Mouse (Mus musculus) kidney, embryonic 14.5 days (tissue): Measurements from ENCODE around the gene Dusp23. TPM values are rescaled to one million over a fixed set of nuclear protein-coding genes. Genes with fewer than 3 reads are reported as not detected.

Source experiments
- ATAC-seq: fragments of 200-750 bp; cut with Nextera tagmentation; 2 replicates; pipeline ENCODE4 v1.8.0; 2017; ENCODE audit warnings: moderate number of reproducible peaks, mild to moderate bottlenecking, moderate TSS enrichment, moderate library complexity; ENCODE audit not compliant: low FRiP score, low TSS enrichment
- H3K27ac ChIP-seq: fragments of 300-500 bp; sonication (generic); 2 replicates; pipeline ENCODE4 v1.5.1; 2014; ENCODE audit warnings: low read depth, mild to moderate bottlenecking, low read length, moderate library complexity, mixed read lengths
- H3K27me3 ChIP-seq: fragments of 300-500 bp; sonication (generic); 2 replicates; pipeline ENCODE4 v1.6.1; 2014; ENCODE audit warnings: mild to moderate bottlenecking, low read length; ENCODE audit not compliant: control insufficient read depth, insufficient read depth
- H3K36me3 ChIP-seq: fragments of 300-500 bp; sonication (generic); 2 replicates; pipeline ENCODE4 v1.6.1; 2014; ENCODE audit warnings: low read length, mixed read lengths; ENCODE audit not compliant: control insufficient read depth, insufficient read depth
- H3K4me1 ChIP-seq: fragments of 300-500 bp; sonication (generic); 2 replicates; pipeline ENCODE4 v1.6.1; 2014; ENCODE audit warnings: low read length, mixed read lengths; ENCODE audit not compliant: control insufficient read depth, insufficient read depth
- H3K4me2 ChIP-seq: fragments of 300-500 bp; sonication (generic); replicated peaks from 2 replicates; pipeline ENCODE4 v1.6.1; 2014; ENCODE audit warnings: low read depth, mild to moderate bottlenecking, low read length
- H3K4me3 ChIP-seq: fragments of 300-500 bp; sonication (generic); 2 replicates; pipeline ENCODE4 v1.5.1; 2014; ENCODE audit warnings: mild to moderate bottlenecking, low read length
- H3K9ac ChIP-seq: fragments of 300-500 bp; sonication (generic); 2 replicates; pipeline ENCODE4 v1.6.1; 2014; ENCODE audit warnings: low read depth, mild to moderate bottlenecking, low read length, moderate library complexity
- H3K9me3 ChIP-seq: fragments of 300-500 bp; sonication (generic); 2 replicates; pipeline ENCODE4 v1.6.1; 2016; ENCODE audit warnings: low read length; ENCODE audit not compliant: control insufficient read depth
- WGBS: fragments of 180-500 bp; shearing (Covaris S2); extraction: QIAGEN DNeasy Blood & Tissue Kit; methylation state at CpG from one replicate; pipeline ENCODE4 v1.1.7; 2014; 5-methylcytosine and 5-hydroxymethylcytosine counted together
- polyA plus RNA-seq: library from polyadenylated mRNA; unstranded; fragments of >200 nt; fragmentation: Nextera tagmentation; extraction: Ambion mirVana; gene quantifications from 2 replicates; pipeline ENCODE4 v1.2.1, GENCODE M21; 2014

The Dusp23 gene
- polyA plus RNA-seq, 1 experiment from 2014 or later, result 17.0 TPM

- Histone ChIP-seq H3K9ac (no peak overlapping the region), H3K4me3 (no peak overlapping the region), H3K4me1 (peaks cover 9% of the 10 kb centered on the region; the same call in 1 of the 2 replicates), H3K9me3 (no peaks in the 10 kb centered on the region), H3K27me3 (no peaks in the 10 kb centered on the region), H3K4me2 (0 out of 2 replicates have a peak overlapping the region, but pooled peaks have one; percentile 5), H3K27ac (no peak overlapping the region), H3K36me3 (no peaks in the 10 kb centered on the region)
- ATAC-seq, result no peak
- WGBS, result 84% methylated on average over 5 of the region's 5 CpGs
Observed at GRCm38 (mm10) chr1:172631721-172632120, 1.0 kb downstream of the Dusp23 start.

- no peaks in the 10 kb centered on the region for H3K27me3 ChIP-seq
- no peaks in the 10 kb centered on the region for H3K36me3 ChIP-seq
- H3K4me1 ChIP-seq, result peaks cover 2% of the 10 kb centered on the region; the same call in 1 of the 2 replicates
- no peak overlapping the region for H3K4me2 ChIP-seq
- 62% methylated on average over 7 of the region's 7 CpGs for WGBS
- no peak overlapping the region for H3K27ac ChIP-seq
- no peak overlapping the region for H3K4me3 ChIP-seq
- no peaks in the 10 kb centered on the region for H3K9me3 ChIP-seq
- no peak overlapping the region for H3K9ac ChIP-seq
- no peak for ATAC-seq
Observed at GRCm38 (mm10) chr1:172629831-172630230, 2.9 kb downstream of the Dusp23 start.

- WGBS, result 94% methylated on average over 3 of the region's 3 CpGs
- H3K9ac ChIP-seq, result no peak overlapping the region
Observed at GRCm38 (mm10) chr1:172626306-172626705, 6.5 kb downstream of the Dusp23 start.

GRCm38 (mm10) chr1:172624081-172624480 is 8.7 kb downstream of the Dusp23 start:
- Histone ChIP-seq H3K4me1 (no peaks in the 10 kb centered on the region), H3K27ac (no peak overlapping the region), H3K4me3 (no peak overlapping the region), H3K9ac (no peak overlapping the region), H3K36me3 (no peaks in the 10 kb centered on the region), H3K27me3 (no peaks in the 10 kb centered on the region), H3K9me3 (no peaks in the 10 kb centered on the region), H3K4me2 (no peak overlapping the region)
- WGBS, result 67% methylated on average over 3 of the region's 3 CpGs
- ATAC-seq, result no peak

More at GRCm38 (mm10) chr1:172626306-172626705, 6.5 kb downstream of the Dusp23 start:
- Histone ChIP-seq H3K36me3 (no peaks in the 10 kb centered on the region), H3K9me3 (no peaks in the 10 kb centered on the region), H3K27ac (no peak overlapping the region), H3K4me1 (no peaks in the 10 kb centered on the region), H3K27me3 (no peaks in the 10 kb centered on the region), H3K4me3 (no peak overlapping the region), H3K4me2 (no peak overlapping the region)
- ATAC-seq, result no peak

- Histone ChIP-seq H3K9ac (no peak overlapping the region), H3K4me1 (no peaks in the 10 kb centered on the region), H3K27ac (no peak overlapping the region), H3K9me3 (no peaks in the 10 kb centered on the region), H3K36me3 (no peaks in the 10 kb centered on the region), H3K27me3 (no peaks in the 10 kb centered on the region), H3K4me2 (no peak overlapping the region), H3K4me3 (no peak overlapping the region)
- ATAC-seq, result no peak
- 62% methylated on average over 5 of the region's 5 CpGs for WGBS
Observed at GRCm38 (mm10) chr1:172623599-172623998, 9.2 kb downstream of the Dusp23 start.

- no peaks in the 10 kb centered on the region for H3K27me3 ChIP-seq
- H3K4me3 ChIP-seq, result no peak overlapping the region
- H3K9ac ChIP-seq, result no peak overlapping the region
- peak; percentile 46; the same call in 1 of the 2 replicates for ATAC-seq
- whole genome bisulfite sequencing, result 17% methylated on average over 7 of the region's 7 CpGs
- no peak overlapping the region for H3K4me2 ChIP-seq
- H3K27ac ChIP-seq, result no peak overlapping the region
- no peaks in the 10 kb centered on the region for H3K9me3 ChIP-seq
- H3K4me1 ChIP-seq, result peaks cover 13% of the 10 kb centered on the region; the same call in 1 of the 2 replicates
- no peaks in the 10 kb centered on the region for H3K36me3 ChIP-seq
Observed at GRCm38 (mm10) chr1:172619235-172619634, 13.5 kb downstream of the Dusp23 start.

- no peak for ATAC-seq
- Histone ChIP-seq H3K9ac (no peak overlapping the region), H3K27me3 (no peaks in the 10 kb centered on the region), H3K9me3 (no peaks in the 10 kb centered on the region), H3K27ac (no peak overlapping the region), H3K36me3 (no peaks in the 10 kb centered on the region), H3K4me3 (no peak overlapping the region), H3K4me2 (no peak overlapping the region), H3K4me1 (peaks cover 13% of the 10 kb centered on the region; the same call in 1 of the 2 replicates)
- 49% methylated on average over 4 of the region's 4 CpGs for WGBS
Observed at GRCm38 (mm10) chr1:172618141-172618540, 14.6 kb downstream of the Dusp23 start.

GRCm38 (mm10) chr1:172617365-172618076 is 15.2 kb downstream of the Dusp23 start:
- 14% methylated on average over 14 of the region's 14 CpGs for WGBS
- peak; percentile 48 for ATAC-seq

GRCm38 (mm10) chr1:172616537-172617300 is 16.0 kb downstream of the Dusp23 start:
- Histone ChIP-seq H3K27ac (no peak overlapping the region), H3K9ac (peak overlapping the region; percentile 40; the same call in 1 of the 2 replicates), H3K27me3 (no peaks in the 10 kb centered on the region), H3K4me3 (peak overlapping the region; percentile 27), H3K9me3 (no peaks in the 10 kb centered on the region), H3K36me3 (no peaks in the 10 kb centered on the region), H3K4me1 (peaks cover 13% of the 10 kb centered on the region; the same call in 1 of the 2 replicates), H3K4me2 (peak overlapping the region; percentile 54)
- 10% methylated on average over 22 of the region's 22 CpGs for WGBS
- peak; percentile 14 for ATAC-seq

More at GRCm38 (mm10) chr1:172617365-172618076, 15.2 kb downstream of the Dusp23 start:
- Histone ChIP-seq H3K9ac (no peak overlapping the region), H3K4me2 (peak overlapping the region; percentile 54), H3K27ac (no peak overlapping the region), H3K9me3 (no peaks in the 10 kb centered on the region), H3K27me3 (no peaks in the 10 kb centered on the region), H3K36me3 (no peaks in the 10 kb centered on the region), H3K4me1 (peaks cover 13% of the 10 kb centered on the region; the same call in 1 of the 2 replicates), H3K4me3 (peak overlapping the region; percentile 27)
